Mouse (Mus musculus) thymus, adult 2 months (tissue): ENCODE results near the gene Ccdc148.

Experiments
- CTCF ChIP-seq: fragments of 200-500 bp; IDR thresholded peaks from 2 replicates; pipeline ENCODE4 v1.5.1; 2012; ENCODE audit warnings: mild to moderate bottlenecking, control low read depth, low read length, moderate library complexity, borderline replicate concordance; ENCODE audit not compliant: control insufficient read depth, poor library complexity, insufficient read depth; ENCODE audit errors: extremely low read depth
- POLR2A ChIP-seq: fragments of 200-500 bp; IDR thresholded peaks from 2 replicates; pipeline ENCODE4 v1.6.1; 2012; ENCODE audit warnings: mild to moderate bottlenecking, low read length, control low read depth, moderate library complexity; ENCODE audit not compliant: control insufficient read depth, poor library complexity, insufficient read depth; ENCODE audit errors: extremely low read depth

GRCm38 (mm10) chr2:59188306-59188705 is 27.8 kb upstream of the Ccdc148 start:
- TF ChIP-seq CTCF (no peak), POLR2A (no peak)
